Mouse (Mus musculus) erythroblast, embryonic 14.5 days (primary cell): ENCODE results near the gene Asb2.

Experiments used
- GATA1 ChIP-seq: IDR thresholded peaks from 2 replicates; pipeline ENCODE4 v1.6.1; 2012; ENCODE audit warnings: low read length, inconsistent platforms, mixed read lengths
- TAL1 ChIP-seq: IDR thresholded peaks from 3 replicates; pipeline ENCODE4 v1.6.1; 2012; ENCODE audit warnings: low read length, inconsistent platforms, mixed read lengths

DNA sequence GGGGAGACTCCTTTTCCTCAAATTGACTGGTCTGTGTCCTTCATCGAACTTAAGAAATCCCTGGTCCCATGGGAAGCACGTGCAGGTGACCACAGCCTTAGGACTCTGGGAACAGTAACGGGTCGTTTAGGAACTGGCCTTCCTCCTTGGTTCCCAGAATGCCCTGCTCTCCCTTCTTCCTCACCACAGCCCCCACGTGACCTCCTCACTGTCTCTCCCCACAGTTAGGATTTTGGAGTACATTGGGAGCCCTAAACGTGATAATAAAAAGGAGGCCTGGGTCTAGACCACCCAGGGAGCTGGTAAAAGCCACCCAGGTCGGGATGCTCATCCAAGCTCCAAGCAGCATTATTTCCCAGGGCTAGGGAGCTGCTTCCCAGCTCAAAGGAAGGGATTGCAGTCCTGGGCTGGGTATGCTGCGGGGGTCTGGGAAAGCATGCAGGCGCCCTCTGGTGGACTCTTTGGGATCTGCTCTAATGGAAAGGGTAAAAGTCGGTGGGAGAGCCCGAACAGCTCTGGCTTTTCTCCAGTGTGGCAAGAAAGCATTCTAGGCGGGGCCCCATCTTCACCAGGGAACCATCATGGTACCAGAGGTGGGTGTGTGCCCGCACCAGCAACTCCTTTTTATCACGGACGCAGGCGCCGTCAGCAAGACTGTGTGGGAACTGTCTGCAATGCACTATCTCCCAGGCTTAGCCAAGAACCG is 12.0 kb upstream of the Asb2 start:
- TF ChIP-seq TAL1 (no peak), GATA1 (no peak)
